ENCODE assay signal across 9 mouse cellular contexts in genomic region chr17:47768707-47769276, GRCm38 (mm10). TPM values are rescaled to one million over a fixed set of nuclear protein-coding genes. Genes with fewer than 3 reads are reported as not detected.
DNase-seq lines count a peak whose midpoint lies in the region; ATAC-seq and TF ChIP-seq lines count a peak whose summit lies in the region.
"Had no signal": no experiment of that assay in that cellular context is flagged by ENCODE, and none has a peak within 500 bp of the region (broad histone marks: within the 10 kb centered on the region; RNA-seq: fewer than 3 reads in every experiment).

No protein-coding gene starts in this region.

- TF ChIP-seq CTCF in layer of hippocampus, adult 2 months (conservative IDR thresholded peaks at IDR 0.05), result peak; percentile 62
- TF ChIP-seq CTCF in bone marrow, adult 2 months (IDR thresholded peaks at IDR 0.05; ENCODE audit: control insufficient read depth, insufficient read depth, low read length), result peak; percentile 77

- H3K36me3 ChIP-seq in midbrain, embryonic 14.5 days (ENCODE audit: control insufficient read depth, insufficient read depth, low read length), result no peaks in the 10 kb centered on the region
- H3K36me3 ChIP-seq in midbrain, embryonic 16.5 days (ENCODE audit: control insufficient read depth, insufficient read depth, low read length), result no peaks in the 10 kb centered on the region
- H3K36me3 ChIP-seq: limb, embryonic 12.5 days had no signal

- H3K9me3 ChIP-seq in midbrain, embryonic 14.5 days (ENCODE audit: control insufficient read depth, low read length), result peaks cover 6% of the 10 kb centered on the region; the same call in 1 of the 2 replicates
- peaks cover 3% of the 10 kb centered on the region; the same call in 1 of the 2 replicates for H3K9me3 ChIP-seq in midbrain, embryonic 16.5 days (replicated peaks; ENCODE audit: control insufficient read depth, low read length, poor library complexity, severe bottlenecking)

- H3K4me3 ChIP-seq in layer of hippocampus, adult 2 months, result no peak overlapping the region
- H3K4me3 ChIP-seq in bone marrow, adult 2 months (replicated peaks; ENCODE audit: control insufficient read depth, low read depth, low read length), result peak overlapping the region; percentile 58
- no peak overlapping the region for H3K4me3 ChIP-seq in midbrain, embryonic 14.5 days (replicated peaks; ENCODE audit: low read depth, low read length)
- H3K4me3 ChIP-seq in midbrain, embryonic 16.5 days (ENCODE audit: low read depth, low read length), result no peak overlapping the region
- H3K4me3 ChIP-seq: limb, embryonic 12.5 days had no signal

- ATAC-seq in midbrain, embryonic 14.5 days (ENCODE audit: low FRiP score, low TSS enrichment), result no peak
- ATAC-seq in midbrain, embryonic 16.5 days, result no peak

- H3K27me3 ChIP-seq in midbrain, embryonic 14.5 days (ENCODE audit: control insufficient read depth, insufficient read depth, low read length), result no peaks in the 10 kb centered on the region
- H3K27me3 ChIP-seq in midbrain, embryonic 16.5 days (ENCODE audit: control insufficient read depth, insufficient read depth, low read depth, low read length), result no peaks in the 10 kb centered on the region

- intact Hi-C loops in heart, postnatal 10 days (cut with DNase I), result no loop called here

- WGBS in bone marrow, adult 2 months, result 2% methylated on average over 12 of the region's 12 CpGs
- WGBS in midbrain, embryonic 14.5 days, result 54% methylated on average over 12 of the region's 12 CpGs
- WGBS in midbrain, embryonic 16.5 days, result 50% methylated on average over 12 of the region's 12 CpGs

- H3K4me2 ChIP-seq in midbrain, embryonic 14.5 days (ENCODE audit: low read length), result no peak overlapping the region
- no peak overlapping the region for H3K4me2 ChIP-seq in midbrain, embryonic 16.5 days (ENCODE audit: low read length)
- H3K4me2 ChIP-seq: limb, embryonic 12.5 days had no signal

- no peak overlapping the region for H3K9ac ChIP-seq in midbrain, embryonic 14.5 days (replicated peaks; ENCODE audit: low read length)
- H3K9ac ChIP-seq in midbrain, embryonic 16.5 days (ENCODE audit: low read depth, low read length), result no peak overlapping the region
- H3K9ac ChIP-seq: limb, embryonic 12.5 days had no signal

- DNase-seq in layer of hippocampus, adult 2 months (ENCODE audit: low spot score in 2 of 2), result peak in 1 of 2 experiments; percentile 22
- no peak for DNase-seq in layer of hippocampus, adult 8-10 months (ENCODE audit: low spot score in 2 of 2)
- peak; percentile 70 to 71 for DNase-seq in heart, postnatal 10 days
- DNase-seq in lung, postnatal 36 days, result peak; percentile 82
- DNase-seq in thymus, postnatal 14 days, result peak; percentile 41
- no peak for DNase-seq in midbrain, embryonic 14.5 days

- peak overlapping the region; percentile 72 for H3K27ac ChIP-seq in layer of hippocampus, adult 2 months
- peak overlapping the region; percentile 94 for H3K27ac ChIP-seq in bone marrow, adult 2 months (ENCODE audit: control insufficient read depth, insufficient read depth, low read depth, low read length, poor library complexity)
- no peak overlapping the region for H3K27ac ChIP-seq in midbrain, embryonic 14.5 days (replicated peaks; ENCODE audit: low read depth, low read length)
- H3K27ac ChIP-seq in midbrain, embryonic 16.5 days (ENCODE audit: low read length), result no peak overlapping the region
- H3K27ac ChIP-seq: limb, embryonic 12.5 days had no signal

- H3K4me1 ChIP-seq in bone marrow, adult 2 months (ENCODE audit: control insufficient read depth, insufficient read depth, low read length), result peaks cover 18% of the 10 kb centered on the region
- no peaks in the 10 kb centered on the region for H3K4me1 ChIP-seq in midbrain, embryonic 14.5 days (ENCODE audit: control insufficient read depth, insufficient read depth, low read length)
- H3K4me1 ChIP-seq in midbrain, embryonic 16.5 days (ENCODE audit: control insufficient read depth, insufficient read depth, low read length), result no peaks in the 10 kb centered on the region

- TF ChIP-seq POLR2A in bone marrow, adult 2 months (IDR thresholded peaks at IDR 0.05; ENCODE audit: borderline replicate concordance, control insufficient read depth, low read depth, low read length), result peak; percentile 60; the same call in 1 of the 2 replicates

RNA-seq across cellular contexts. Expression of gene Tfeb, which starts 32.0 kb away (rescaled TPM):
- 10 to 100 TPM; 12.0 to 13.1 TPM for total RNA-seq in layer of hippocampus, adult 2 months (2021)
- total RNA-seq in layer of hippocampus, adult 8-10 months (2022), result 10 to 100 TPM; 13.4 to 18.5 (median 17.6) TPM
- polyA plus RNA-seq in bone marrow, adult 2 months (2011; ENCODE audit: insufficient read depth, insufficient read length, low replicate concordance, missing spikeins), result 22.6 and 43.7 TPM in 2 replicates
- total RNA-seq in heart, postnatal 10 days (2021), result 10 to 100 TPM; 48.1 to 51.1 TPM
- 1.6 and 2.7 TPM in 2 replicates for polyA plus RNA-seq in midbrain, embryonic 14.5 days (2014; fragmentation: Nextera tagmentation; extraction: Ambion mirVana)
- polyA plus RNA-seq in midbrain, embryonic 16.5 days (2015; fragmentation: Nextera tagmentation; extraction: Ambion mirVana), result 2.9 and 3.0 TPM in 2 replicates

RNA-seq across cellular contexts. Expression of gene Pgc, which starts 42.1 kb away (rescaled TPM):
- not detected for total RNA-seq in layer of hippocampus, adult 2 months (2021)
- total RNA-seq in layer of hippocampus, adult 8-10 months (2022), result not detected
- 1.1 TPM in 1 of 2 replicates, not detected in the other for polyA plus RNA-seq in bone marrow, adult 2 months (2011; ENCODE audit: insufficient read depth, insufficient read length, low replicate concordance, missing spikeins)
- total RNA-seq in heart, postnatal 10 days (2021), result not detected
- polyA plus RNA-seq in midbrain, embryonic 14.5 days (2014; fragmentation: Nextera tagmentation; extraction: Ambion mirVana), result not detected in 2 replicates
- polyA plus RNA-seq in midbrain, embryonic 16.5 days (2015; fragmentation: Nextera tagmentation; extraction: Ambion mirVana), result 0.13 TPM in 1 of 2 replicates, not detected in the other
- polyA plus RNA-seq: limb, embryonic 12.5 days had no signal

Comparison
In these comparisons a context has a peak if more than half of its experiments do, and no peak if none do; other contexts are left out.
1. DNase-seq: peak in heart, postnatal 10 days (2 of 2), lung, postnatal 36 days (single experiment) and thymus, postnatal 14 days (single experiment); none in layer of hippocampus, adult 8-10 months (0 of 2) and midbrain, embryonic 14.5 days (single experiment).
2. H3K27ac ChIP-seq: peak in layer of hippocampus, adult 2 months (single experiment) and bone marrow, adult 2 months (single experiment); none in midbrain, embryonic 14.5 days (single experiment) and midbrain, embryonic 16.5 days (single experiment).